Mouse (Mus musculus): ENCODE measurements around the gene Olfr830.
"Not testable (repeated sequence)": the region's sequence is repeated elsewhere in the genome, so short reads cannot be mapped to it uniquely, and the experiment has no call there.

Olfr830 gene

DNA sequence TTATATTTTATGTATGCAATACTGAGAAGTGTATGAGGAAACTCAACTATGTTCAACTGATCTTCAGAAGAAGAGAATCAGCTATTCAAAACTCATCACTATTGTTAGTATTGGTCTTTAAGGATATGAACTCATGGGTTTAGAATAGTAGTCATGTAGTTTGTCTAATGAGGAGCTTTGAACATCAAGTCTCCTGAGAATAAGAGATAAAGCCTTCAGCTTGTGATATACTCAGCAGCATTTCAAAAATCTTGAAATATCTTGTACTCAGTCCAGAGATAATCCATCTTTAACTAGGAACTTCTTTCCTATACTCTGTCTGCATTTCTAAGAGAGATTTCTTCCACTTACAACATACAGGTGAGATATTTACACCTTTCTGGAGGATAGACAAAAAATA is at the start of gene Olfr830:
Olfr830 (plus strand) TSS at position 301 of the 400 bp plus-strand sequence.
- in situ Hi-C loops (cut with MboI, MseI), result no loop called here

DNA sequence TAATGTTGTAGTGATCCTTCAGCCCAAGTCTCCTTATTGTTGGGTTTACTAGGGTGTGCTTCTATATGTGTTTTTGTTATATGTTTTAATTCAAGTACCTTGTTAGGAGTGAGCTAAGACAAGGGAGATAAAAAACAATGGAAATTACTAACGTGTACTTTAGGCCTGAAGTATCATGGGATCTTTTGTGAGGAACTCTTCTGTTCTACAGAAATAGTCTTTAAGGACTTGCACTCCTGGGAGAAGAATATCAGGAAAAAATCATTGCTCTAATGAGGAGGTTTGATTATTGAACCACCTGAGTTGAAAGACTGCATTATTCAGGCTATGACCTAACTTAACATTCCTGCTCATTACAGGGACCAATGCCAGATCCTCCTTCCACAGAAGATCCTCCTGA is 19.9 kb upstream of the Olfr830 start, which contains the start of gene Olfr829:
Olfr829 (plus strand) TSS at position 301 of the 400 bp plus-strand sequence.
- in situ Hi-C loops (cut with MboI, MseI), result no loop called here

DNA sequence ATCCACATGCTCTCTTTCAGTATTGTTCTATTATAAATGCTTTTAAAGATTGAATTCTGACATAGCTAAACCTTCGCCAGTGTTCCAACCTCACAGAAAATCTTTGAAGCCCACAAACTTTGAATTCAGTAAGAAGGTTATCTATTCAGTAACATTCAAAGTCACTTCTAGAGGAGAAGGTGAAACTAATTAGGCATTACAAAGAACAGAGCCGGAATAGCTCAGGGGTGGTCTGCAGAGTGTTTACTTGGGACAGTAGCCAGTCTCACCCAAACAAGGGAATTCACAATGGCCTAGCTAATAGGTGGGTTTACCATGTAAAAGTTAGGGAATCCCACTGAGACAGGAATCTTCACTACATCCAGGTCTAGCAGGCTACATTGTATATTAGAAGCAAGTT is 33.2 kb downstream of the Olfr830 start:
- in situ Hi-C loops (cut with MboI, MseI), result not testable (repeated sequence)

DNA sequence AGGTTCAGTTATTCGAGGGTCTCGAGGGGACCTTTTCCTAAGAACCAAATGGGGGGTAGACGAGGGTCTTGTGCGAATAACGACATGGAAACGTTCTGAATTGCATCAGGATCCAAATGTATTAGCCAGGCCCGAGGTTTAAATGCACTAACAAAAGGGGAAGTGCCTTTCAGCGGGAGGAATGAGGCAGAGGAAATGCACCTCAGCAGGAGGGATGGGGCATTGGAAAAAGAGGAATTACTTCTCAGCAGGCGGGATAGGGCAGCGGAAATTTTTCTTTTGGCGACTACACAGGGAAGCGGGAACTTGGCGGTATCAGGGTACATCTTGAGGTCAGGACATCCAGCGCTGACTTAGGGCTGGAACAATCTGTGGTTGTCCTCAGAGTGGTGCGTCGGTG is 53.4 kb downstream of the Olfr830 start:
- in situ Hi-C loops (cut with MboI, MseI), result not testable (repeated sequence)
